8 mouse cellular contexts compared by ENCODE assay signal in the genomic region with DNA sequence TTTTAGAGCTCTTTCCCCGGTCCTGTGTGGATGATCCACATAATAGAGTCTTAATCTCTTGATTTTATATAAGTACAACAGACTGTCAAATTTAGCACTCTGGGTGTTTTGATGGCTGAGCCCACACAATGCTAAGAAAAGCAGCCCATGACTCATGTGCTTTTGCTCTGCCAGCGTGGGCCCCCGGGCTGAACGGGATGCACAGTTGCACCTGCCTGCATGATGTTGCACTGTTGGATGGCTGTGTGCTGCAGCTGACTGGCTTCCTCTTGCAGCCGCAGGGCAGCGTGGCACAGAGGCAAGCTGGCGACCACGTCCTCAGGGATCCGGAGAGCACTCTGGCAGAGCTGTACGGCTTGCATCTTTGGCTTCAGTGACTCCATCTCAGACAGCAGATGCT.
DNase-seq lines count a peak whose midpoint lies in the region; ATAC-seq and TF ChIP-seq lines count a peak whose summit lies in the region.

No protein-coding gene starts in this region.

- no peak for DNase-seq in hindbrain, embryonic 11.5 days (ENCODE audit: low spot score)
- no peak for DNase-seq in hindbrain, embryonic 10.5 days (ENCODE audit: low spot score)
- DNase-seq in frontal cortex, postnatal 25 days (ENCODE audit: low spot score in 2 of 2): peak; percentile 52 to 71
- peak; percentile 84 to 91 for DNase-seq in left cerebral cortex, postnatal 14 days (ENCODE audit: low spot score in 2 of 2)
- DNase-seq in splenic B cell, adult 2 months (ENCODE audit: low read depth, low spot score): peak; percentile 5
- no peak for DNase-seq in spleen, adult 18-20 months
- DNase-seq in gastrocnemius, adult 2 months: no peak
- no peak for DNase-seq in adrenal gland, postnatal 36 days

- intact Hi-C loops in left cerebral cortex, postnatal 14 days (cut with DNase I): no loop called here
- intact Hi-C loops in gastrocnemius, adult 2 months (cut with DNase I): no loop called here

- H3K9me3 ChIP-seq in hindbrain, embryonic 11.5 days (ENCODE audit: control insufficient read depth, low read length): no peaks in the 10 kb centered on the region
- H3K9me3 ChIP-seq in hindbrain, embryonic 10.5 days: no peaks in the 10 kb centered on the region; the same call in 1 of the 2 replicates

- 81% methylated on average over 10 of the region's 10 CpGs for WGBS in hindbrain, embryonic 11.5 days
- WGBS in hindbrain, embryonic 10.5 days: 88% methylated on average over 10 of the region's 10 CpGs

- no peaks in the 10 kb centered on the region for H3K4me1 ChIP-seq in hindbrain, embryonic 11.5 days (replicated peaks; ENCODE audit: control insufficient read depth, insufficient read depth, low read length)
- H3K4me1 ChIP-seq in hindbrain, embryonic 10.5 days (replicated peaks): peaks cover 3% of the 10 kb centered on the region; the same call in 1 of the 2 replicates

- H3K4me3 ChIP-seq in hindbrain, embryonic 11.5 days (ENCODE audit: low read depth, low read length): no peak overlapping the region
- H3K4me3 ChIP-seq in hindbrain, embryonic 10.5 days: no peak overlapping the region
- H3K4me3 ChIP-seq in gastrocnemius, adult 2 months: no peak overlapping the region

- H3K27me3 ChIP-seq in hindbrain, embryonic 11.5 days (ENCODE audit: control insufficient read depth, insufficient read depth, low read length): no peaks in the 10 kb centered on the region
- H3K27me3 ChIP-seq in hindbrain, embryonic 10.5 days (ENCODE audit: insufficient read depth, poor library complexity, severe bottlenecking): no peaks in the 10 kb centered on the region
- no peaks in the 10 kb centered on the region for H3K27me3 ChIP-seq in splenic B cell, adult 2 months (ENCODE audit: control insufficient read depth, insufficient read depth, low read length, poor library complexity, severe bottlenecking)

- TF ChIP-seq CTCF in gastrocnemius, adult 2 months (IDR thresholded peaks at IDR 0.05): no peak

- H3K4me2 ChIP-seq in hindbrain, embryonic 11.5 days (replicated peaks; ENCODE audit: low read depth, low read length): no peak overlapping the region

- no peak overlapping the region for H3K27ac ChIP-seq in hindbrain, embryonic 11.5 days (ENCODE audit: low read depth, low read length)
- H3K27ac ChIP-seq in hindbrain, embryonic 10.5 days: no peak overlapping the region
- no peak overlapping the region for H3K27ac ChIP-seq in gastrocnemius, adult 2 months

- H3K9ac ChIP-seq in hindbrain, embryonic 11.5 days (ENCODE audit: low read depth, low read length): no peak overlapping the region

- ATAC-seq in hindbrain, embryonic 11.5 days (ENCODE audit: low FRiP score): peak; percentile 57

- no peaks in the 10 kb centered on the region for H3K36me3 ChIP-seq in hindbrain, embryonic 11.5 days (ENCODE audit: control insufficient read depth, insufficient read depth, low read length)
- H3K36me3 ChIP-seq in hindbrain, embryonic 10.5 days: no peaks in the 10 kb centered on the region
- no peaks in the 10 kb centered on the region for H3K36me3 ChIP-seq in splenic B cell, adult 2 months (ENCODE audit: control insufficient read depth, insufficient read depth, low read length, poor library complexity, severe bottlenecking)

Comparison
In these comparisons a context has a peak if more than half of its experiments do, and no peak if none do; other contexts are left out.
1. DNase-seq: peak in frontal cortex, postnatal 25 days (2 of 2), left cerebral cortex, postnatal 14 days (2 of 2) and splenic B cell, adult 2 months (single experiment); none in hindbrain, embryonic 11.5 days (single experiment), hindbrain, embryonic 10.5 days (single experiment), spleen, adult 18-20 months (0 of 2), gastrocnemius, adult 2 months (single experiment) and adrenal gland, postnatal 36 days (0 of 2).